Mouse (Mus musculus) liver, embryonic 11.5 days (tissue): ENCODE results near the gene Ccsap. TPM values are rescaled to one million over a fixed set of nuclear protein-coding genes. Genes with fewer than 3 reads are reported as not detected.

Experiments used
- ATAC-seq: fragments of 200-750 bp; cut with Nextera tagmentation; replicated peaks from 2 replicates; pipeline ENCODE4 v1.8.0; 2017; ENCODE audit warnings: moderate number of reproducible peaks, mild to moderate bottlenecking, moderate TSS enrichment, moderate library complexity; ENCODE audit not compliant: low FRiP score
- DNase-seq: peaks from one replicate; pipeline ENCODE4 v3.0.0-alpha.2; 2017; ENCODE audit warnings: low spot score
- H3K27ac ChIP-seq: fragments of 300-500 bp; sonication (generic); 2 replicates; pipeline ENCODE4 v1.5.1; 2014; ENCODE audit warnings: mild to moderate bottlenecking, low read depth, low read length, control low read depth
- H3K27me3 ChIP-seq: fragments of 300-500 bp; sonication (generic); replicated peaks from 2 replicates; pipeline ENCODE4 v1.6.1; 2014; ENCODE audit warnings: low read length, mixed read lengths; ENCODE audit not compliant: control insufficient read depth, insufficient read depth
- H3K36me3 ChIP-seq: fragments of 300-500 bp; sonication (generic); 2 replicates; pipeline ENCODE4 v1.6.1; 2014; ENCODE audit warnings: mild to moderate bottlenecking, low read length, moderate library complexity, mixed read lengths; ENCODE audit not compliant: control insufficient read depth, insufficient read depth
- H3K4me1 ChIP-seq: fragments of 300-500 bp; sonication (generic); replicated peaks from 2 replicates; pipeline ENCODE4 v1.6.1; 2014; ENCODE audit warnings: low read length, mixed read lengths; ENCODE audit not compliant: control insufficient read depth, insufficient read depth
- H3K4me2 ChIP-seq: fragments of 300-500 bp; sonication (generic); 2 replicates; pipeline ENCODE4 v1.6.1; 2014; ENCODE audit warnings: mild to moderate bottlenecking, control low read depth, moderate library complexity
- H3K4me3 ChIP-seq: fragments of 300-500 bp; sonication (generic); 2 replicates; pipeline ENCODE4 v1.5.1; 2014; ENCODE audit warnings: low read depth, low read length, control low read depth
- H3K9ac ChIP-seq: fragments of 300-500 bp; sonication (generic); 2 replicates; pipeline ENCODE4 v1.6.1; 2014; ENCODE audit warnings: low read depth, low read length, control low read depth
- H3K9me3 ChIP-seq: fragments of 300-500 bp; sonication (generic); 2 replicates; pipeline ENCODE4 v1.6.1; 2016; ENCODE audit warnings: low read length, inconsistent platforms, mixed read lengths; ENCODE audit not compliant: control insufficient read depth
- WGBS: fragments of 180-500 bp; shearing (Covaris S2); extraction: QIAGEN DNeasy Blood & Tissue Kit; methylation state at CpG from one replicate; pipeline ENCODE4 v1.1.7; 2014; 5-methylcytosine and 5-hydroxymethylcytosine counted together
- polyA plus RNA-seq: library from polyadenylated mRNA; unstranded; fragments of >200 nt; fragmentation: Nextera tagmentation; extraction: Ambion mirVana; gene quantifications from 2 replicates; pipeline ENCODE4 v1.2.1, GENCODE M21; 2014

Gene Ccsap
- polyA plus RNA-seq, 1 experiment from 2014 or later, result 4.6 TPM

DNA sequence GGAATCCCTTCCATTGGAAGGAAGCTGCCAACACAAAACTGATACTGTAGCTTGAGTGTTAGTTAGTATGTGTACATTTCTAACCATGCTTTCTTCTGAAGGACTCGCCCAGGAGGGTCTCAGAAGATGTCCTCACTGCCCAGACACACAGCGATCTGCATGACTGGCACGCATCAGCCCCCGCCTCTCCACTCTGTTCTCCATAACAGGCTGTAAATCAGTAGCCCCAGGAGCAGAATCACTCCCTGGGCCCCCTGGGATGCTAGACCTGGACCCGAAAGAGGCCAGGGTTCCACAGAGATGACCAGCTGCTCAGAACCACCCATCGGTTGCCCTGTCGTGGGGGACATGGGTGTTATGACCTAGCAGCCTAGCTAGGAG, 68.2 kb downstream of the Ccsap start:
- Histone ChIP-seq H3K9me3 (no peaks in the 10 kb centered on the region), H3K9ac (no peak overlapping the region), H3K27ac (no peak overlapping the region), H3K36me3 (no peaks in the 10 kb centered on the region), H3K27me3 (0 out of 2 replicates have a peak, but pooled peaks cover 3% of the 10 kb centered on the region), H3K4me3 (no peak overlapping the region), H3K4me2 (no peak overlapping the region), H3K4me1 (peaks cover 14% of the 10 kb centered on the region)
- no peak for ATAC-seq
- DNase-seq, result no peak
- 85% methylated on average over 7 of the region's 7 CpGs for WGBS

- Histone ChIP-seq H3K4me1 (peaks cover 9% of the 10 kb centered on the region), H3K36me3 (no peaks in the 10 kb centered on the region), H3K9ac (no peak overlapping the region), H3K4me3 (no peak overlapping the region), H3K4me2 (no peak overlapping the region), H3K27me3 (0 out of 2 replicates have a peak, but pooled peaks cover 3% of the 10 kb centered on the region), H3K27ac (no peak overlapping the region), H3K9me3 (no peaks in the 10 kb centered on the region)
- no peak for ATAC-seq
- WGBS, result 80% methylated on average over 16 of the region's 16 CpGs
- DNase-seq, result no peak
Observed at GRCm38 (mm10) chr8:123791101-123791844, 68.7 kb downstream of the Ccsap start.

Other genes starting within 250 kb of the Ccsap start
- 4.8 and 4.9 TPM in 2 replicates for gene Rhou, start 206.3 kb downstream of the Ccsap start, polyA plus RNA-seq
- gene Rab4a, start 54.2 kb downstream of the Ccsap start, polyA plus RNA-seq, result 61.8 and 65.9 TPM in 2 replicates
- 2.5 and 6.7 TPM in 2 replicates for gene Acta1, start 34.5 kb upstream of the Ccsap start, polyA plus RNA-seq
- 47.4 and 49.3 TPM in 2 replicates for gene Nup133, start 89.1 kb upstream of the Ccsap start, polyA plus RNA-seq
- gene Abcb10, start 122.9 kb upstream of the Ccsap start, polyA plus RNA-seq, result 115 and 134 TPM in 2 replicates
- 62.5 and 67.4 TPM in 2 replicates for gene Taf5l, start 161.2 kb upstream of the Ccsap start, polyA plus RNA-seq
- gene Urb2, start 161.3 kb upstream of the Ccsap start, polyA plus RNA-seq, result 11.0 and 13.7 TPM in 2 replicates